Mouse (Mus musculus) small intestine, adult 2 months (tissue): ENCODE measurements around the gene Trappc3l. TPM values are rescaled to one million over a fixed set of nuclear protein-coding genes. Genes with fewer than 3 reads are reported as not detected.

Source experiments
- H3K27ac ChIP-seq: fragments of 200-500 bp; 2 replicates; pipeline ENCODE4 v1.5.1; 2012; ENCODE audit warnings: low read depth, low read length, control low read depth, inconsistent platforms; ENCODE audit not compliant: insufficient read depth
- H3K27me3 ChIP-seq: fragments of 200-500 bp; 2 replicates; pipeline ENCODE4 v1.6.1; 2012; ENCODE audit warnings: mild to moderate bottlenecking, moderate library complexity, low read length, inconsistent platforms; ENCODE audit not compliant: control insufficient read depth, insufficient read depth
- H3K36me3 ChIP-seq: fragments of 200-500 bp; 2 replicates; pipeline ENCODE4 v1.6.1; 2012; ENCODE audit warnings: mild to moderate bottlenecking, low read length, control low read depth, inconsistent platforms; ENCODE audit not compliant: control insufficient read depth, insufficient read depth
- H3K4me1 ChIP-seq: fragments of 200-500 bp; 2 replicates; pipeline ENCODE4 v1.6.1; 2012; ENCODE audit warnings: low read length, inconsistent platforms, mixed read lengths; ENCODE audit not compliant: control insufficient read depth, insufficient read depth, insufficient read length
- H3K4me3 ChIP-seq: fragments of 200-500 bp; 2 replicates; pipeline ENCODE4 v1.5.1; 2012; ENCODE audit warnings: low read depth, mild to moderate bottlenecking, control low read depth, inconsistent platforms, low read length, moderate library complexity
- CTCF ChIP-seq: fragments of 200-500 bp; IDR thresholded peaks from 2 replicates; pipeline ENCODE4 v1.5.1; 2012; ENCODE audit warnings: low read depth, mild to moderate bottlenecking, control low read depth, inconsistent platforms, low read length, moderate library complexity, mixed read lengths; ENCODE audit not compliant: insufficient replicate concordance, insufficient read length; ENCODE audit errors: extremely low read depth
- POLR2A ChIP-seq: fragments of 200-500 bp; IDR thresholded peaks from 2 replicates; pipeline ENCODE4 v1.6.1; 2012; ENCODE audit warnings: low read depth, mild to moderate bottlenecking, control low read depth, inconsistent platforms, low read length, moderate library complexity
- WGBS: fragments of 180-500 bp; shearing (Covaris S2); methylation state at CpG from one replicate; pipeline ENCODE4 v1.1.7; 2018; 5-methylcytosine and 5-hydroxymethylcytosine counted together
- polyA plus RNA-seq: library from polyadenylated mRNA; depleted of rRNA; stranded (reverse); fragments of >200 nt; gene quantifications from 2 replicates; pipeline ENCODE4 v1.2.3, GENCODE M21; 2012

The Trappc3l gene
- polyA plus RNA-seq, 1 experiment: not detected

DNA sequence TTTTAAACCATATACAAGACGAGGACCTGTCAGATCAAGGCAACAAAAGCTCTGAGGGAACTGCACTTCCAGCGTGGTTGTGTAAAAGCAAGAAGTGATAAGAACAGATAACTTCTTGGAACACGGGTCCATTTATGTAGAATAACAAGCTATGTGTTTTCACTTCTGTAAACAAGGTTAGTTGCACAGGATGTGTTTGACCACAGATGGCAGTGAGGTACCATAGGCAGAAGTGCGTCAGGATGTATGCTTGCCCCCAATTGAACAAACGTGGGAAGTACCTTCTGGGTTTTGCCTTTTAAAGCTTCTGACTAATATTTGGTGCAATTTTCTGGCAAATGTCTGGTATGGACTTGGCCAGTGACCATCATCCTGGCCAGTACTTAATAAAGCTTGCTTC, 7.1 kb upstream of the Trappc3l start:
- H3K4me1 ChIP-seq: peaks cover 2% of the 10 kb centered on the region; the same call in 1 of the 2 replicates
- H3K36me3 ChIP-seq: no peaks in the 10 kb centered on the region
- no peaks in the 10 kb centered on the region for H3K27me3 ChIP-seq
- no peak overlapping the region for H3K27ac ChIP-seq
- no peak overlapping the region for H3K4me3 ChIP-seq
- 42% methylated on average over 5 of the region's 5 CpGs for WGBS
- TF ChIP-seq CTCF: no peak
- TF ChIP-seq POLR2A: no peak

DNA sequence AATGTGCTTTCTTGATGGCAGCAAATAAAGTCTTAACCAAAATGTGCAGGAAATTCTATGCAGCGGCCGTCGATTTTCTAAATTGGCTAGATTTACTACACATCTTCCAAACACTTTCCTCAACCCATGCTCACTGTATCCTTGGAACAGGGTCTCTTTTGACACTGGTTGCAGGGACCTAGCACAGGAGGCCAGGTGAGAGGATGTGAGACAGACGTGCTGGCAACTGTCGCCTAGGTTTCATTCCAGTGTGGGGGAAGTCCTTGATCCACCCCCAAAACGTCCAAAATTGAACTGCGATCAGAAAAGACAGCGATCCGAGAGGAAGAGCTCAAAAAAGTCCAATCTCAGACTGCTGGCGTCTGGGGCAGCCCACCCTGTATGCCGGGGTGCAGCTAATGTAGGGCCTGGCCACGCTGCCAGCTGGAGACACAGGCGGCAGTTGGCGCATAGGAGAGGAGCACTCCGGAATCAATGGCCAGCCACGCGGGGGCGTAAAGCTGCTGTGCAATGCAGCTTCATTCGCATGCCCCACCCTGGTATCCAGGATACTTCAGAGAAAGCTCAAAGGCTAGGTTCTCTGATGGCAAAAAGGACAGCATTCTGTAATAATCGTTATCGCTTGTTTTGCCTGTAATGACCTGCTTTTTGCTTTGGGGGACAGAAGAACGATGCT, 3.6 kb upstream of the Trappc3l start:
- Histone ChIP-seq H3K4me3 (peak overlapping the region; percentile 20; the same call in 1 of the 2 replicates), H3K27me3 (no peaks in the 10 kb centered on the region), H3K4me1 (peaks cover 2% of the 10 kb centered on the region; the same call in 1 of the 2 replicates), H3K27ac (no peak overlapping the region), H3K36me3 (no peaks in the 10 kb centered on the region)
- WGBS: 16% methylated on average over 22 of the region's 22 CpGs
- TF ChIP-seq CTCF: peak; percentile 47; the same call in 1 of the 2 replicates
- TF ChIP-seq POLR2A: no peak

DNA sequence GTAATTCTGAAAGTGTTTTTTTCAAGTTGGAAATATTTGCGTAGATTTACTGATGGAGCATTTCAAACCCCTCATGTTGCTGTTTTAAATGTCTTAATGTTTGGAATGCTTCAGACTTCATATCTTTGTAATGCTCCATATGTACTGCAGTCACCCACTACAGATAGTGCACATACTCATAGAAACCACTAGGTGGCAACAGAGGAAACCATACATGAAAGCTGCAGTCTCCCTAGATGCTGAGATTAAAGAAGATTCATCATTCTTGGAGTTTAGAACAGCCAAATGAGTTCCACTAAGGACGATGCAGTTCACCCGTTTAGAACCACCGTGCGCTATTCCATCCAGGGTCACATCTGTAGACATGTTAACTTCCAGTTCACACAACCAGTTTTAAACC, 810 bp upstream of the Trappc3l start:
- Histone ChIP-seq H3K4me3 (no peak overlapping the region), H3K27me3 (no peaks in the 10 kb centered on the region), H3K36me3 (no peaks in the 10 kb centered on the region), H3K4me1 (peaks cover 2% of the 10 kb centered on the region; the same call in 1 of the 2 replicates), H3K27ac (no peak overlapping the region)
- no peak for TF ChIP-seq POLR2A
- no peak for TF ChIP-seq CTCF
- 10% methylated on average over 5 of the region's 5 CpGs for WGBS

DNA sequence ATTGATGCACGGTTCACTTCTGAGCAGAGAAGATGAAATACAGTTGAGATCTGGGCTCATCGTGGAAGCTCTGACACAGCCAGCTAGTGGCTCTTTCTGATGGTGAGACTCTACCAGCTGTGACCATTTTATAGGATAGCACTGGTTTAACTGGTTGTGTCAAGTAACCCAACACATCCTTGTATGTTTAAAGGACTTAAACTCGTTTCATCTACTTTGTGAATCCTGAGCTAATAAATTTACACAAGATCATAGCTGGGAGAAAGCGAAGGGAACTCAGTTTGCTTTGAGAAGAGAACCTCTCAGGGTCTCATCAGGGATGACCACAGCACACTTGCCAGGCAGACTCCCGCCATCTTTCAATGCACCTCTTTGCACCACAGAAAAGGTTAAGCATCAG, 6.8 kb downstream of the Trappc3l start, which contains the start of gene Calhm4:
Gene Calhm4, minus strand, starts transcription at position 101 of the 400 bp plus-strand sequence.
- no peaks in the 10 kb centered on the region for H3K27me3 ChIP-seq
- no peaks in the 10 kb centered on the region for H3K4me1 ChIP-seq
- 74% methylated on average over 5 of the region's 5 CpGs for WGBS
- no peak for TF ChIP-seq POLR2A
- no peak for TF ChIP-seq CTCF
- H3K27ac ChIP-seq: no peak within 1 kb of the TSS
- no peaks in the 10 kb centered on the region for H3K36me3 ChIP-seq
- no peak within 1 kb of the TSS for H3K4me3 ChIP-seq

GRCm38 (mm10) chr10:34053987-34054386, 16.6 kb downstream of the Trappc3l start:
- H3K4me1 ChIP-seq: no peaks in the 10 kb centered on the region
- TF ChIP-seq CTCF (no peak), POLR2A (no peak)
- H3K27me3 ChIP-seq: no peaks in the 10 kb centered on the region
- no peaks in the 10 kb centered on the region for H3K36me3 ChIP-seq
- no peak overlapping the region for H3K27ac ChIP-seq
- 80% methylated on average over 2 of the region's 2 CpGs for whole genome bisulfite sequencing
- H3K4me3 ChIP-seq: no peak overlapping the region

- TF ChIP-seq POLR2A (no peak), CTCF (no peak)
- no peaks in the 10 kb centered on the region for H3K4me1 ChIP-seq
- 40% methylated on average over 3 of the region's 3 CpGs for WGBS
- no peaks in the 10 kb centered on the region for H3K27me3 ChIP-seq
- no peaks in the 10 kb centered on the region for H3K36me3 ChIP-seq
- H3K27ac ChIP-seq: no peak overlapping the region
- no peak overlapping the region for H3K4me3 ChIP-seq
Measured at GRCm38 (mm10) chr10:34066591-34066990, 29.2 kb downstream of the Trappc3l start.

DNA sequence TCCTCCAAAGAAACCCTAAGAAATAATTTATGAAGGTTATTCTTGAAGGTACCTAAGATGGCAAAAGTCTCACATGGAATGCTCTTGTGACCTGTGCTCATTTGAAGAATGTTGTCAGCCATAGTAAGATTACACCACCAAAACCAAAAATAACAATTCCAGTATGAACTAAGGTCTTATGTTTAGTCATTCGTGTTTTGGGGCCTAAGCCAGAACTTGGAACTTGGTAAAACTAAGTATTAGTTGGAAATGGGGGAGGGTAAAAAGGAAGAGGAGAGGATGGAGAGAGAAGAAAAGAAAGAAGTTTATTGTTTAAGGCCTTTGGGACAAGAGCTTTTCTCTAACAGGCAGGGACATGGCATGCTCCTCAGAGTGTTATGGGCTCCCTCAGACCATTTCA, 32.2 kb downstream of the Trappc3l start:
- TF ChIP-seq CTCF (no peak), POLR2A (no peak)
- H3K4me3 ChIP-seq: no peak overlapping the region
- WGBS: 59% methylated on average over 1 of the region's 1 CpGs
- no peaks in the 10 kb centered on the region for H3K36me3 ChIP-seq
- H3K4me1 ChIP-seq: no peaks in the 10 kb centered on the region
- no peak overlapping the region for H3K27ac ChIP-seq
- no peaks in the 10 kb centered on the region for H3K27me3 ChIP-seq
